Mouse (Mus musculus): ENCODE measurements at regions not wholly inside any gene's neighbourhood (a gene's known extent, or its start where the extent isn't known, plus 50 kb on each side); places are given as distances from the start of the nearest gene placed in this dataset.

GRCm38 (mm10) chr12:19387706-19388105 lies 566.6 kb upstream of the Gm21863 start:
- peak; percentile 1 to 2 for DNase-seq (ENCODE audit: low spot score in 2 of 2)
